Mouse (Mus musculus) hindbrain, embryonic 12.5 days (tissue): ENCODE results near the gene Arhgap42. TPM values are rescaled to one million over a fixed set of nuclear protein-coding genes. Genes with fewer than 3 reads are reported as not detected.
A peak's percentile ranks its signal among the peaks of the same experiment; 100 is the strongest.

Experiments
- ATAC-seq: fragments of 200-750 bp; cut with Nextera tagmentation; 2 replicates; pipeline ENCODE4 v1.8.0; 2017; ENCODE audit warnings: moderate TSS enrichment; ENCODE audit not compliant: low FRiP score
- H3K27ac ChIP-seq: fragments of 300-500 bp; sonication (generic); 2 replicates; pipeline ENCODE4 v1.5.1; 2016; ENCODE audit warnings: mild to moderate bottlenecking
- H3K27me3 ChIP-seq: fragments of 300-500 bp; sonication (generic); 2 replicates; pipeline ENCODE4 v1.6.1; 2016; ENCODE audit warnings: mild to moderate bottlenecking
- H3K36me3 ChIP-seq: fragments of 300-500 bp; sonication (generic); 2 replicates; pipeline ENCODE4 v1.6.1; 2016; ENCODE audit warnings: mild to moderate bottlenecking
- H3K4me1 ChIP-seq: fragments of 300-500 bp; sonication (generic); 2 replicates; pipeline ENCODE4 v1.6.1; 2016
- H3K4me2 ChIP-seq: fragments of 300-500 bp; sonication (generic); replicated peaks from 2 replicates; pipeline ENCODE4 v1.6.1; 2016; ENCODE audit warnings: mild to moderate bottlenecking
- H3K4me3 ChIP-seq: fragments of 300-500 bp; sonication (generic); 2 replicates; pipeline ENCODE4 v1.5.1; 2016; ENCODE audit warnings: mild to moderate bottlenecking
- H3K9ac ChIP-seq: fragments of 300-500 bp; sonication (generic); 2 replicates; pipeline ENCODE4 v1.6.1; 2016; ENCODE audit warnings: mild to moderate bottlenecking, moderate library complexity
- H3K9me3 ChIP-seq: fragments of 300-500 bp; sonication (generic); replicated peaks from 2 replicates; pipeline ENCODE4 v1.6.1; 2016; ENCODE audit warnings: mild to moderate bottlenecking
- WGBS: fragments of 180-500 bp; shearing (Covaris S2); methylation state at CpG from one replicate; pipeline ENCODE4 v1.1.7; 2016; 5-methylcytosine and 5-hydroxymethylcytosine counted together
- polyA plus RNA-seq: library from polyadenylated mRNA; unstranded; fragments of >200 nt; fragmentation: Nextera tagmentation; extraction: Ambion mirVana; gene quantifications from 2 replicates; pipeline ENCODE4 v1.2.1, GENCODE M21; 2016

Gene Arhgap42
- polyA plus RNA-seq: 27.7 and 28.3 TPM in 2 replicates

- Histone ChIP-seq H3K27me3 (0 out of 2 replicates have a peak, but pooled peaks cover 3% of the 10 kb centered on the region), H3K4me3 (peak within 1 kb of the TSS; percentile 79), H3K9ac (peak within 1 kb of the TSS; percentile 85), H3K9me3 (no peaks in the 10 kb centered on the region), H3K4me1 (peaks cover 12% of the 10 kb centered on the region; the same call in 1 of the 2 replicates), H3K4me2 (peak within 1 kb of the TSS; percentile 72), H3K27ac (peak within 1 kb of the TSS; percentile 86), H3K36me3 (no peaks in the 10 kb centered on the region)
- peak; percentile 91 for ATAC-seq
- under 1% methylated on average over 67 of the region's 78 CpGs for WGBS
Measured at GRCm38 (mm10) chr9:9238438-9239391, at the start of gene Arhgap42. Arhgap42 (minus strand) TSS chr9:9239101.

- 91% methylated on average over 2 of the region's 2 CpGs for WGBS
- Histone ChIP-seq H3K27me3 (no peaks in the 10 kb centered on the region), H3K9me3 (no peaks in the 10 kb centered on the region), H3K36me3 (no peaks in the 10 kb centered on the region), H3K4me2 (no peak overlapping the region), H3K27ac (no peak overlapping the region), H3K9ac (no peak overlapping the region), H3K4me3 (no peak overlapping the region), H3K4me1 (no peaks in the 10 kb centered on the region)
- no peak for ATAC-seq
Measured at GRCm38 (mm10) chr9:9288140-9288539, 49.2 kb upstream of the Arhgap42 start.

- H3K4me2 ChIP-seq: no peak overlapping the region
- H3K9me3 ChIP-seq: no peaks in the 10 kb centered on the region
- no peaks in the 10 kb centered on the region for H3K36me3 ChIP-seq
- no peak overlapping the region for H3K4me3 ChIP-seq
- H3K27ac ChIP-seq: no peak overlapping the region
- H3K4me1 ChIP-seq: 0 out of 2 replicates have a peak, but pooled peaks cover 5% of the 10 kb centered on the region
- no peak; the same call in 1 of the 2 replicates for ATAC-seq
- H3K27me3 ChIP-seq: no peaks in the 10 kb centered on the region
- no peak overlapping the region for H3K9ac ChIP-seq
- 9% methylated on average over 2 of the region's 2 CpGs for WGBS
Measured at GRCm38 (mm10) chr9:9269305-9269704, 30.4 kb upstream of the Arhgap42 start.

- no peak overlapping the region for H3K4me3 ChIP-seq
- no peaks in the 10 kb centered on the region for H3K36me3 ChIP-seq
- WGBS: 80% methylated on average over 6 of the region's 6 CpGs
- H3K27ac ChIP-seq: no peak overlapping the region
- ATAC-seq: no peak
- 0 out of 2 replicates have a peak, but pooled peaks cover 5% of the 10 kb centered on the region for H3K4me1 ChIP-seq
- no peaks in the 10 kb centered on the region for H3K9me3 ChIP-seq
- H3K4me2 ChIP-seq: no peak overlapping the region
- no peak overlapping the region for H3K9ac ChIP-seq
- H3K27me3 ChIP-seq: no peaks in the 10 kb centered on the region
Measured at GRCm38 (mm10) chr9:9267606-9268601, 29.0 kb upstream of the Arhgap42 start.

GRCm38 (mm10) chr9:9263543-9263942 is 24.6 kb upstream of the Arhgap42 start:
- Histone ChIP-seq H3K9me3 (no peaks in the 10 kb centered on the region), H3K9ac (no peak overlapping the region), H3K27me3 (no peaks in the 10 kb centered on the region), H3K36me3 (no peaks in the 10 kb centered on the region), H3K27ac (no peak overlapping the region), H3K4me3 (no peak overlapping the region), H3K4me2 (no peak overlapping the region), H3K4me1 (no peaks in the 10 kb centered on the region)
- ATAC-seq: no peak
- WGBS: 44% methylated on average over 1 of the region's 1 CpGs

GRCm38 (mm10) chr9:9262479-9262878 is 23.6 kb upstream of the Arhgap42 start:
- no peaks in the 10 kb centered on the region for H3K4me1 ChIP-seq
- H3K27me3 ChIP-seq: no peaks in the 10 kb centered on the region
- H3K4me2 ChIP-seq: no peak overlapping the region
- no peak overlapping the region for H3K27ac ChIP-seq
- no peak overlapping the region for H3K9ac ChIP-seq
- WGBS: 91% methylated on average over 2 of the region's 2 CpGs
- H3K4me3 ChIP-seq: no peak overlapping the region
- no peak for ATAC-seq
- H3K9me3 ChIP-seq: no peaks in the 10 kb centered on the region
- H3K36me3 ChIP-seq: no peaks in the 10 kb centered on the region

- 96% methylated on average over 1 of the region's 1 CpGs for whole genome bisulfite sequencing
- H3K27me3 ChIP-seq: no peaks in the 10 kb centered on the region
- no peak overlapping the region for H3K9ac ChIP-seq
- H3K4me2 ChIP-seq: no peak overlapping the region
- H3K9me3 ChIP-seq: no peaks in the 10 kb centered on the region
- no peak overlapping the region for H3K27ac ChIP-seq
- H3K4me1 ChIP-seq: no peaks in the 10 kb centered on the region
- no peak for ATAC-seq
- no peak overlapping the region for H3K4me3 ChIP-seq
- no peaks in the 10 kb centered on the region for H3K36me3 ChIP-seq
Measured at GRCm38 (mm10) chr9:9254764-9255163, 15.9 kb upstream of the Arhgap42 start.

GRCm38 (mm10) chr9:9248529-9248928 is 9.6 kb upstream of the Arhgap42 start:
- no peak overlapping the region for H3K9ac ChIP-seq
- ATAC-seq: no peak
- H3K36me3 ChIP-seq: no peaks in the 10 kb centered on the region
- H3K27me3 ChIP-seq: no peaks in the 10 kb centered on the region
- H3K4me3 ChIP-seq: no peak overlapping the region
- WGBS: 48% methylated on average over 2 of the region's 2 CpGs
- H3K4me1 ChIP-seq: no peaks in the 10 kb centered on the region
- H3K4me2 ChIP-seq: no peak overlapping the region
- no peak overlapping the region for H3K27ac ChIP-seq
- no peaks in the 10 kb centered on the region for H3K9me3 ChIP-seq

- Histone ChIP-seq H3K9me3 (no peaks in the 10 kb centered on the region), H3K27me3 (0 out of 2 replicates have a peak, but pooled peaks cover 3% of the 10 kb centered on the region)
- ATAC-seq: no peak
Measured at GRCm38 (mm10) chr9:9245994-9246393, 7.1 kb upstream of the Arhgap42 start.

GRCm38 (mm10) chr9:9243834-9244233 is 4.9 kb upstream of the Arhgap42 start:
- 69% methylated on average over 3 of the region's 4 CpGs for WGBS
- no peak for ATAC-seq
- no peaks in the 10 kb centered on the region for H3K4me1 ChIP-seq
- no peak overlapping the region for H3K27ac ChIP-seq
- H3K36me3 ChIP-seq: no peaks in the 10 kb centered on the region
- H3K9ac ChIP-seq: no peak overlapping the region
- H3K4me3 ChIP-seq: no peak overlapping the region
- H3K9me3 ChIP-seq: no peaks in the 10 kb centered on the region
- 0 out of 2 replicates have a peak, but pooled peaks cover 3% of the 10 kb centered on the region for H3K27me3 ChIP-seq
- no peak overlapping the region for H3K4me2 ChIP-seq

More at GRCm38 (mm10) chr9:9245994-9246393, 7.1 kb upstream of the Arhgap42 start:
- Histone ChIP-seq H3K4me2 (no peak overlapping the region), H3K27ac (no peak overlapping the region), H3K4me1 (no peaks in the 10 kb centered on the region), H3K4me3 (no peak overlapping the region), H3K36me3 (no peaks in the 10 kb centered on the region), H3K9ac (no peak overlapping the region)

- Histone ChIP-seq H3K27ac (no peak overlapping the region), H3K4me1 (peaks cover 9% of the 10 kb centered on the region; the same call in 1 of the 2 replicates), H3K9ac (no peak overlapping the region), H3K36me3 (no peaks in the 10 kb centered on the region), H3K4me3 (no peak overlapping the region), H3K27me3 (0 out of 2 replicates have a peak, but pooled peaks cover 3% of the 10 kb centered on the region), H3K4me2 (no peak overlapping the region), H3K9me3 (no peaks in the 10 kb centered on the region)
- 90% methylated on average over 7 of the region's 7 CpGs for WGBS
- no peak for ATAC-seq
Measured at GRCm38 (mm10) chr9:9241202-9241795, 2.4 kb upstream of the Arhgap42 start.
